Mouse (Mus musculus): ENCODE measurements around the gene Ngly1.

The Ngly1 gene

DNA sequence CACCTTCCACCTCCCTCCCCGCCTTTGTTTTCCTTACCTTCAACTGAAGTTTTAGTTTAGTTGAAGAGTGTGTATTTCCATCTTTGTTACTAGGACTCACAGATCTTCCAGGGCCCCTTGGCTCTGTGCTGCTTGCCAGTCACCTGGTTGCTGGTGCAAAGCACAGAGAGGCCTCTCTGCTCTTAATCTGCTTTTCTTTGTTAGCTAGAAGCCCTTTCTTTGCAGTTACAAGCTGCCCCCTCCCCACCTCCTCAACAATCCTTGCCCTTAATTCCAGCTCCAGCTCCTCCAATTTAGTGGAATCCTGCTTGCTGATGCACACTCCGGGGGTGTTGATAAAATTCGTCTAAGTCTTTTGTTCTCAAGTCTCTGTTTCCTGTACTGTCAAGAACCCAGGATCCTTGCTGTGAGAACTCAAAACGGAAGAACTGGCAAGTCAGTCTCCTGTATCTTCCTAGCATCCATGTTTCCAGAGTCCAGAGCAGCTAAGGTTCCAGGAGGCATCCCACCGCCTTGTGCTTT, 79.9 kb downstream of the Ngly1 start:
- peak; percentile 8 for DNase-seq (ENCODE audit: low read depth, low spot score)

DNA sequence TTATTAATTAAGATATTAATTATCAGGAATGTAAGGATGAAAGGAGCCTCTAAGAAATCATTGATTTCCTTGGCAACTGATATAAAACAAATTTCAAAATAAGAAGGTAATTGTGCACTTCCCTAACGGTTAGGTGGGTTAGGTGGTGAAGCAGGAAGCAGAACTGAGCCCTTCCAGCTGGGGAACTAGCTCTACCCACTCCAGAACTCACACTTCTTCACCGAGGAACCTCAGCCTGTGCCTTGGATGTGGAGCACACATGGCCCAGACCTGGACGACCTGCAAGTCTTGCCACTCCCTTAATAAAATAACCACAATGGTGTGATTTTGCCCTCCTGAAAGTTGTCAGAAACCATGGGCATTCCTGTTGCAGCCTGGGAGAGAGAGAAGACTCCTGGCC, 80.7 kb downstream of the Ngly1 start:
- DNase-seq (ENCODE audit: low read depth, low spot score): no peak

DNA sequence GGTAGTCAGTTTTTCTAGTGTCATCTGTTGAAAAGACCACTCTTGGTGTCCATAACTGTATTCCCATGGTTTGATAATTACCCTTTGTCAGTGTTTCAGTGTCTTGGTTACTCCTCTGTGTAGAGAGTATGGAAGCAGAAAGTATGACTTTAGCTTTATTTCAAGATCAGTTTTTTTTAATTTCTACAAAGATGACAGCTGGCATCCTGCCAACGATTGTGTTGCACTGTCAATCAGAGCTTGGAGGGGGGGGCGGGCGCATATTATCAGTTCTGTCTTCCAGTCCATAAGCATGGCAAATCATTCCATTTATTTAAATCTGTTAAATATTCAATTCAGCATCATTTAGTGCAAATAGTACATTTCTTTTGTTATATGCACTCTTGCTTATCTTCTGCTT, 85.2 kb downstream of the Ngly1 start:
- no peak for DNase-seq (ENCODE audit: low read depth, low spot score)

DNA sequence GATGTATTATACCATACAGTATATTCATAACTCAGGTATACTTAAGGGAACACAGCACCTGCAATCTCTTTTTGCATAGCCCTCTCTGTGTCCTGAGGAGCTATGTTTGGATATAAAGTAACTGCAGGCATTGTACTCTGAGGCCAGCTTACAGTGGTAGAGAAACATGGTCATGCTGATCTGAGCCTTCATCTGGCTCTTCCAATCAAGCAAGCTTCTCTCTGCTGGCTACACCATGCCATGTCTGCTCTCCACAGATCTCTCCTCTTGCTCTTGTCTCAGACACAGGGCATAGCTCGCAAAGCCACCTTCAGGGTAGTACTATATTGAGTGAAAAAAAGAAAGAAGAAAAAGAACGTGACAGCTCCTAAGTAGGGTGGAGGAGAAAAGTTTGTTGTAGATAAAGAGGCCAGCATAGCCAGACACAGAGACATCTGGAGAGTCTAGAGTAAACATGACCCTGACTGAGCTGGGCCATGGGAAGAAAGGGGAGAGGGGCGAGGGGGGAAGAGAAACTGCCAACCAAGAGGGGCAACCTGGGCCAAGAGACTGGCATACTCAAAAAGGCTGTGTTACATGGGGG, 86.8 kb downstream of the Ngly1 start:
- no peak for DNase-seq (ENCODE audit: low read depth, low spot score)

GRCm38 (mm10) chr14:16347505-16347904, 98.4 kb downstream of the Ngly1 start:
- no peak for DNase-seq (ENCODE audit: low read depth, low spot score)

DNA sequence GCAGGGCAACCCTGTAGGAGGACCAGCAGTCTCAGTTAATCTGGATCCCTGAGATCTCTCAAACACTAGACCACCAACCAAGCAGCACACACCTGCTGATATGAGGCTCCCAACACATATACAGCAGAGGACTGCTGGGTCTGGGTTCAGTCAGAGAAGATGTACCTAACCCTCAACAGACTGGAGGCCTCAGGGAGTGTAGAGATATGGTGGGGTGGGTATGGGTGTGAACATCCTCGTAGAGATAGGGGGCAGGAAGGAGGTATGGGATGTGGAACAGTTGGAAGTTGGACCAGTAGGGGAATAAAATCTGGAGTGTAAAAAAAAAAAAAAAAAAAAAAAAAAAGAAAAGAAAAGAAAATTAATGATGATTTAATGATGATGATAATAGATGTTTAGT, 110.6 kb downstream of the Ngly1 start:
- DNase-seq (ENCODE audit: low read depth, low spot score): no peak

Measured in embryo, embryonic 11.5 days (tissue).